Mouse (Mus musculus) forebrain, postnatal 0 days (tissue): ENCODE data around the gene Elmo3. TPM values are rescaled to one million over a fixed set of nuclear protein-coding genes. Genes with fewer than 3 reads are reported as not detected.
A peak's percentile ranks its signal among the peaks of the same experiment; 100 is the strongest.

Source experiments
- ATAC-seq: fragments of 200-750 bp; cut with Nextera tagmentation; 2 replicates; pipeline ENCODE4 v1.8.0; 2017; ENCODE audit warnings: mild to moderate bottlenecking, moderate library complexity
- DNase-seq: peaks from one replicate; pipeline ENCODE4 v3.0.0-alpha.2; 2015
- H3K27ac ChIP-seq: fragments of 300-500 bp; sonication (generic); 2 replicates; pipeline ENCODE4 v1.5.1; 2014; ENCODE audit warnings: low read depth, mild to moderate bottlenecking, antibody characterized with exemption, low read length, moderate library complexity, mixed read lengths
- H3K27me3 ChIP-seq: fragments of 300-500 bp; sonication (generic); 2 replicates; pipeline ENCODE4 v1.6.1; 2014; ENCODE audit warnings: mild to moderate bottlenecking, low read length, mixed read lengths; ENCODE audit not compliant: insufficient read depth
- H3K36me3 ChIP-seq: fragments of 300-500 bp; sonication (generic); 2 replicates; pipeline ENCODE4 v1.6.1; 2014; ENCODE audit warnings: mild to moderate bottlenecking, moderate library complexity; ENCODE audit not compliant: insufficient read depth
- H3K4me1 ChIP-seq: fragments of 300-500 bp; sonication (generic); 2 replicates; pipeline ENCODE4 v1.6.1; 2014; ENCODE audit warnings: antibody characterized with exemption; ENCODE audit not compliant: insufficient read depth
- H3K4me2 ChIP-seq: fragments of 300-500 bp; sonication (generic); 2 replicates; pipeline ENCODE4 v1.6.1; 2014; ENCODE audit warnings: low read depth, mild to moderate bottlenecking, moderate library complexity
- H3K4me3 ChIP-seq: fragments of 300-500 bp; sonication (generic); 2 replicates; pipeline ENCODE4 v1.5.1; 2014; ENCODE audit warnings: low read depth, low read length, mixed read lengths
- H3K9ac ChIP-seq: fragments of 300-500 bp; sonication (generic); 2 replicates; pipeline ENCODE4 v1.6.1; 2014; ENCODE audit warnings: mild to moderate bottlenecking
- H3K9me3 ChIP-seq: fragments of 300-500 bp; sonication (generic); 2 replicates; pipeline ENCODE4 v1.6.1; 2016; ENCODE audit warnings: low read length
- CTCF ChIP-seq: sonication (generic); IDR thresholded peaks from 2 replicates; pipeline ENCODE4 v1.5.1; 2016; ENCODE audit warnings: antibody characterized with exemption, control low read depth, low read depth
- whole genome bisulfite sequencing: fragments of 180-500 bp; shearing (Covaris S2); extraction: QIAGEN DNeasy Blood & Tissue Kit; methylation state at CpG from one replicate; pipeline ENCODE4 v1.1.7; 2014; 5-methylcytosine and 5-hydroxymethylcytosine counted together
- polyA plus RNA-seq: library from polyadenylated mRNA; unstranded; fragments of >200 nt; fragmentation: Nextera tagmentation; extraction: Ambion mirVana; gene quantifications from 2 replicates; pipeline ENCODE4 v1.2.1, GENCODE M21; 2015
- total RNA-seq: library from RNA; depleted of rRNA; stranded (reverse); fragments of >200 nt; gene quantifications from 2 replicates; pipeline ENCODE4 v1.2.3, GENCODE M21; 2014

Gene Elmo3
- total and polyA plus RNA-seq, 2 experiments from 2014 or later = 0.86 to 1.1 TPM

DNA sequence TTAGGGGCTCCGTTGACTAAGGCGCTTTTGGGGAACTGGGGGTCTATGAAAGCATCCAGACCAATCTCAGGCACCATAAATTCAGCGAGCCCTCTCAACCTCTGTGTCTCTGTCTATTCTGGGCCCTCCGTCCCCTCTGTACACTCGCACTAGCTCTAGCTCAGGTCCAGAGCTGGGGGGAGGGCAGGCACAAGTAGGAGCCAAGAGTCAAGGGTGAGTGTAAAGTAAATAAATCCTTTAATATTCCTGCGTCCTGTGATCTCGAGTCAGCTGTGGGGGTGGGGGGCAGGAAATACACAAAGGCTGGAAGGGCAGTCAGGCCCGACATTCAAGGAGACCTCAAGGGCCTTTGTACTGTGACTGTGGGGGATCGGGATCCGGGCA, 36.3 kb upstream of the Elmo3 start:
- ATAC-seq (no peak), DNase-seq (no peak)
- H3K4me1 ChIP-seq = peaks cover 4% of the 10 kb centered on the region; the same call in 1 of the 2 replicates
- no peak overlapping the region for H3K27ac ChIP-seq
- no peaks in the 10 kb centered on the region for H3K9me3 ChIP-seq
- H3K4me3 ChIP-seq = peak overlapping the region; percentile 51
- no peak for TF ChIP-seq CTCF
- 1% methylated on average over 10 of the region's 10 CpGs for WGBS
- H3K27me3 ChIP-seq = peaks cover 71% of the 10 kb centered on the region
- H3K9ac ChIP-seq = peak overlapping the region; percentile 48
- H3K4me2 ChIP-seq = peak overlapping the region; percentile 85
- no peaks in the 10 kb centered on the region for H3K36me3 ChIP-seq

DNA sequence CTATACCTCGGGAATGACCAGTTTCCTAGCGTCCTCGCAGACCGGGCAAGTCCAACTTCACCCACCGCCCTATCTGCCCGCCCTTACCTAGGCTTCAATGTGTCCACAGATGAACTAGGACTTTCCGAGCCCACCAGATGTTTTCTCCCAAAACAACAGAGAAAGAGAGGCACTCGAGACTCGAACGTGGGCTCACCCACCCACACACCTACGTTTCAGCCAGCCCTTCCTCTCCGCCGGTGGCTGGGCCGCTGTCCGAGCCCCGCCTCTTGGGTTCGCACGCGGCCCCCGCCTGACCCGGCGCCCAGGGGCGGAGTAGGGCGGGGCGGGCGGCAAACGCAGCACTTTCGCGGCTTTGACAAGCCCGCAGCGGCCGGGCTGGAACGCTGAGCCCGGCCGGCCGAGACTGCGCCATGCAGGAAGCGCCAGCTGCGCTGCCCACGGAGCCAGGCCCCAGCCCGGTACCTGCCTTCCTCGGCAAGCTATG, 35.9 kb upstream of the Elmo3 start, which contains the start of gene Hsf4:
Gene Hsf4 (plus strand): TSS at position 341 of the 487 bp plus-strand sequence.
- no peak for TF ChIP-seq CTCF
- WGBS = 2% methylated on average over 42 of the region's 42 CpGs
- Histone ChIP-seq H3K4me3 (peak within 1 kb of the TSS; percentile 51), H3K9me3 (no peaks in the 10 kb centered on the region), H3K4me2 (peak within 1 kb of the TSS; percentile 85), H3K4me1 (peaks cover 4% of the 10 kb centered on the region; the same call in 1 of the 2 replicates), H3K36me3 (no peaks in the 10 kb centered on the region), H3K9ac (peak within 1 kb of the TSS; percentile 48), H3K27ac (no peak within 1 kb of the TSS), H3K27me3 (peaks cover 74% of the 10 kb centered on the region)
- DNase-seq (no peak), ATAC-seq (no peak)

DNA sequence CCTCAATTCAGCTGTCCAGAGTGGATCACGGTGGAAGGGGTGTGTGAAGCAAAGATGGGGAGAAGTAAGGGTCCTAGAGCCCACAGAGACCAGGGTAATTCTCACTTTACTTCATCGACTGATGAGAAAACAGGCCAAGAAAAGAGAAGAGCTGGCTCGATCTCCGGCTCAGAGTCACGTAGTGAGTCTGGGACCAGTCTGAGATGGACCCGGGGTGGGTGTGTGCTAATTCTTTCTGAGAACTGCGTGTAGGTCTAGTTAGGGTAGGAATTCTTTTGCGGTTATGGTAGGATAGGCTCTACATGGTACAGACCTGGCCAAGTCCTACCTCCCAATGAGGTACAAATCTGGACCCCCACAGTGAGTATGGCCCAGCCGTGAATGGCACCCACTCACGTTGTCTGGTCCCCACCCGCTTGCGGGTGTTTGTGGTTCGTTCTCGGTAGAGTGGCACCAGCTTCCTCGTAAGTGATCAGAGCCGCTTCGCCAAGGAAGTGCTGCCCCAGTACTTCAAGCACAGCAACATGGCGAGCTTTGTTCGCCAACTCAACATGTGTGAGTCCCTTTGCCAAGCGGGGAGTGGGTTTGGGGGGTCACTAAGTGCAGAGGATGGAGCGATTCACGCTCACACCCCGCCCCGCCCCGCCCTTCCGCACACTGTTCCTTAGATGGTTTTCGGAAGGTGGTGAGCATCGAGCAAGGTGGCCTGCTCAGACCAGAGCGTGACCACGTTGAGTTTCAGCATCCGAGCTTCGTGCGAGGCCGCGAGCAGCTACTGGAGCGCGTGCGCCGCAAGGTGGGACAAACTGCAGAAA, 35.1 kb upstream of the Elmo3 start:
- peaks cover 4% of the 10 kb centered on the region; the same call in 1 of the 2 replicates for H3K4me1 ChIP-seq
- H3K4me3 ChIP-seq = peak overlapping the region; percentile 51
- H3K27ac ChIP-seq = no peak overlapping the region
- ATAC-seq (no peak), DNase-seq (no peak)
- H3K9ac ChIP-seq = no peak overlapping the region
- peaks cover 80% of the 10 kb centered on the region for H3K27me3 ChIP-seq
- WGBS = 5% methylated on average over 39 of the region's 39 CpGs
- H3K4me2 ChIP-seq = peak overlapping the region; percentile 85
- H3K36me3 ChIP-seq = no peaks in the 10 kb centered on the region
- H3K9me3 ChIP-seq = no peaks in the 10 kb centered on the region
- no peak for TF ChIP-seq CTCF

DNA sequence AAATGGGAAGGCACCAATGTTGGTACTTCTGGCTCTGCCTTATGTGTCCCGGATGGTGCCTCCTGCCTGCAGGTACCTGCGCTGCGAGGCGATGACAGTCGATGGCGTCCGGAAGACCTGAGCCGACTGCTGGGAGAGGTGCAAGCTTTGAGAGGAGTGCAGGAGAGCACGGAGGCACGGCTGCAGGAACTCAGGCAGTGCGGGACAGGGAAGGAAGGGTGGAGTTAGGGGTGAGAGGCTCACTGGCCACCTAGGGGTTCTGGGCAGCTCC, 34.5 kb upstream of the Elmo3 start:
- Histone ChIP-seq H3K4me3 (peak overlapping the region; percentile 17), H3K27ac (no peak overlapping the region), H3K4me2 (peak overlapping the region; percentile 32; the same call in 1 of the 2 replicates), H3K4me1 (peaks cover 7% of the 10 kb centered on the region; the same call in 1 of the 2 replicates), H3K9ac (no peak overlapping the region), H3K9me3 (no peaks in the 10 kb centered on the region), H3K27me3 (peaks cover 78% of the 10 kb centered on the region), H3K36me3 (no peaks in the 10 kb centered on the region)
- DNase-seq (no peak), ATAC-seq (no peak)
- TF ChIP-seq CTCF = 0 out of 2 replicates have a peak, but pooled peaks have one; percentile 9
- WGBS = 9% methylated on average over 11 of the region's 11 CpGs

GRCm38 (mm10) chr8:105275387-105275786, 30.0 kb upstream of the Elmo3 start:
- peak; percentile 14; the same call in 1 of the 2 replicates for TF ChIP-seq CTCF
- no peak for ATAC-seq
- H3K27ac ChIP-seq = no peak overlapping the region
- peak overlapping the region; percentile 38 for H3K4me3 ChIP-seq
- 0 out of 2 replicates have a peak, but pooled peaks cover 4% of the 10 kb centered on the region for H3K4me1 ChIP-seq
- H3K4me2 ChIP-seq = peak overlapping the region; percentile 62
- 11% methylated on average over 10 of the region's 11 CpGs for WGBS
- H3K27me3 ChIP-seq = peaks cover 54% of the 10 kb centered on the region
- no peak for DNase-seq
- H3K9me3 ChIP-seq = no peaks in the 10 kb centered on the region
- no peak overlapping the region for H3K9ac ChIP-seq
- peaks cover 7% of the 10 kb centered on the region; the same call in 1 of the 2 replicates for H3K36me3 ChIP-seq

DNA sequence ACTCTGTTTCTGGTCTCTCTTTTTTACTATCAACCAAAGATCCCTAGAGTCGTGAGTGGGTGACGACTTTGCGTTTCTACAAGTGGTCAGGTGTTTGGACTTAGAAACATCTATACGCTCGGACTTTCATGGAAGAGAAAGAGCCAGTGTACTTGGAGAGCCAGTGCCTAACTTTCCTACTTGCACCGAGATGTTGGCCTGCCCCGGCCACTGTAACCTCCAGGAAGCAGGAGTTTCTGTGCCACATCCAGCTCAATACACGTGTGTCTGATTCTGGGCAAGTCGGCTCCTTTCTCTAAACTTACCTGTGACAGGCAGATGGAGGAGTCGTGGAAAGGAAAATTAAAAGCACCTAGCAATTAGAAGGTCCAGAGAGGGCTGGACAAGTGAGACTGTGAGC, 29.6 kb upstream of the Elmo3 start, which contains the start of gene Nol3:
Gene Nol3 (plus strand): TSS at position 301 of the 400 bp plus-strand sequence.
- Histone ChIP-seq H3K9me3 (no peaks in the 10 kb centered on the region), H3K27me3 (peaks cover 49% of the 10 kb centered on the region), H3K36me3 (peaks cover 7% of the 10 kb centered on the region; the same call in 1 of the 2 replicates), H3K9ac (peak within 1 kb of the TSS; percentile 44), H3K4me3 (peak within 1 kb of the TSS; percentile 38), H3K4me2 (peak within 1 kb of the TSS; percentile 62), H3K27ac (no peak within 1 kb of the TSS), H3K4me1 (0 out of 2 replicates have a peak, but pooled peaks cover 4% of the 10 kb centered on the region)
- no peak for DNase-seq
- no peak for ATAC-seq
- WGBS = 4% methylated on average over 10 of the region's 10 CpGs
- no peak for TF ChIP-seq CTCF
